Mouse (Mus musculus): Measurements from ENCODE around the gene Hmbs.

Hmbs gene

GRCm38 (mm10) chr9:44336513-44336912 is 7.5 kb downstream of the Hmbs start:
- ChIA-PET POLR2A (interaction anchor here (0.7 to 13.8 kb wide), 40 partner anchors 9 to 205 kb away, joined by 3 to 483 read pairs (median 62); partner anchors contain the start of genes Dpagt1 (in 4 of the 4), C2cd2l (in 3 of the 4), Hmbs (in 3 of the 4) and Abcg4 (in 2 of the 4)), CTCF (interaction anchor here in 1 of 4 experiments (0.6 to 1.2 kb wide), 2 partner anchors 25 to 316 kb away, joined by 3 to 4 read pairs; partner anchors contain the start of gene Vps11)

- POLR2A ChIA-PET = interaction anchor here (0.7 to 13.8 kb wide), 60 partner anchors 9 to 1105 kb away, joined by 3 to 483 read pairs (median 23); partner anchors contain the start of genes C2cd2l (in 4 of the 4), Dpagt1 (in 4 of the 4), Hinfp (in 3 of the 4) and Hmbs (in 3 of the 4)
- CTCF ChIA-PET = interaction anchor here in 2 of 4 experiments (0.7 to 2.3 kb wide), 3 partner anchors 8 to 1404 kb away, joined by 3 to 17 read pairs (median 4); partner anchors contain the start of genes Hmbs (in 1 of the 2) and Vps11 (in 1 of the 2)
Measured at GRCm38 (mm10) chr9:44336093-44336406, 8.0 kb downstream of the Hmbs start.

GRCm38 (mm10) chr9:44335331-44336092 is 8.5 kb downstream of the Hmbs start:
- ChIA-PET POLR2A (interaction anchor here (0.5 to 13.8 kb wide), 133 partner anchors 8 to 1181 kb away, joined by 3 to 483 read pairs (median 7); partner anchors contain the start of genes C2cd2l (in 4 of the 4), Cbl (in 4 of the 4), Dpagt1 (in 4 of the 4) and Hmbs (in 4 of the 4)), CTCF (interaction anchor here in 2 of 4 experiments (0.7 to 2.3 kb wide), 11 partner anchors 9 to 1405 kb away, joined by 3 to 17 read pairs (median 3); partner anchors contain the start of genes Hmbs (in 2 of the 2), Bcl9l (in 1 of the 2), Nlrx1 (in 1 of the 2) and Vps11 (in 1 of the 2))

- POLR2A ChIA-PET = interaction anchor here (0.5 to 13.8 kb wide), 205 partner anchors 8 to 1180 kb away, joined by 3 to 483 read pairs (median 5); partner anchors contain the start of genes C2cd2l (in 4 of the 4), Cbl (in 4 of the 4), Dpagt1 (in 4 of the 4) and Hinfp (in 4 of the 4)
- CTCF ChIA-PET = interaction anchor here (0.5 to 2.3 kb wide), 20 partner anchors 9 to 433 kb away, joined by 3 to 17 read pairs (median 4); partner anchors contain the start of genes Hmbs (in 2 of the 4), Vps11 (in 2 of the 4), Bcl9l (in 1 of the 4) and C2cd2l (in 1 of the 4)
Measured at GRCm38 (mm10) chr9:44334396-44335330, 9.4 kb downstream of the Hmbs start, which contains the start of gene H2afx. Gene H2afx (plus strand): TSS chr9:44334694.

DNA sequence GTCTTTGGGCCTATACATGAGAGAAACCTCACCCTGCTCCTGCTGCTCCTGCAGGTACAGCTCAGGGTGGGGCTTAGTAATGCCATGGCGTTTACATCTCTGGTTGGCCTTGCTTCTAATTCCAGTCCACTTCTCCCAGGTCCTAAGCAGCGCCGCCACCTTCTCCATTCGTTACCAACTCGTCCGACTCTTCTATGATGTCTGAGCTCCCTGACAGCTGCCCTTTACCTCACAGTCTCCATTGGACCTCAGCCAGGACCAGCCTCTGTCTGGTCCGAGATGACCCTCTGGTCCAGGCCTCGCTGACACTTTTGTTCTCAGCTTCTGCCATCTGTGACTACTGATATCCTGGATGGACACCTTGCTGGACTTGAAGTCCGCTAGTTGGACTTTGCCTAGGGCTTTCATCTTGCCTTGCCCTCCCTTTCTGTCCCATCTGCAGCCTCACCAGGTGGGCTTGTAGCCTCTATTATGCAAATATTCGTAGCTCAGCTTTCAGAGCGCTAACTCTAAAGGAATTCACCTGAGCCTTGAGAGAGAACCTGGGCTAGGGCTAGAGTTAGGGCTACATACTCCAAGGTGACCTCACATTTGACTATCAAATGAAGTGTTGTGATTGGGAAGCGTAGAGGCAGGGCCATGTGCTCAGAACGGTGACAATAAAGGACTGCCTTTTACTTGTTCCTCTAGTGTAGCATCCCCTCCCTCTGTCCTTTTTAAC is 10.9 kb downstream of the Hmbs start:
- ChIA-PET POLR2A (interaction anchor here (0.5 to 13.8 kb wide), 66 partner anchors 11 to 743 kb away, joined by 3 to 483 read pairs (median 12); partner anchors contain the start of genes C2cd2l (in 3 of the 4), Dpagt1 (in 3 of the 4), Hinfp (in 3 of the 4) and Hmbs (in 3 of the 4)), CTCF (interaction anchor here in 2 of 4 experiments (0.6 to 2.0 kb wide), 9 partner anchors 9 to 258 kb away, joined by 3 to 10 read pairs (median 3); partner anchors contain the start of genes C2cd2l (in 1 of the 2), Hmbs (in 1 of the 2) and Vps11 (in 1 of the 2))

DNA sequence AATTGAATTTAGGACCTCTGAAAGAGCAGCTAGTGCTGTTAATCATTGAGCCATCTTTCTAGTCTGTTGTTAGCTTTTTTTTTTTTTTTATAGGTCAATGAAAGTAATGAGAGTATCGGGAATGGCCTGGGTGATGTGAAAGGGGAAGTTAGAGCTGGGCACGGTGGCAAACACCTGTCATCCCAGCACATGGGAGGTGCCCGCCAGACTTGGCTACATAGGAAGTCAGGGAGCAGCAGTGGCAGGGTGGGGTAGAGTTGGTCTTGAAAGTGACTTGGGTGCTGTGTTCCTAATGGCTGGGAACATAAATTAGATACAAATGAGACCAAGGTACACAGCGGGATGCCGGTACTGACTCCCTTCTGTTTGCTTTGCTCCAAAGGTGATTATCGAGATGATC is 13.3 kb downstream of the Hmbs start:
- CTCF ChIA-PET = interaction anchor here in 3 of 4 experiments (0.5 to 0.6 kb wide), 5 partner anchors 14 to 1469 kb away, joined by 3 to 5 read pairs (median 3); no protein-coding TSS in a partner anchor

GRCm38 (mm10) chr9:44327926-44328325 is 16.1 kb downstream of the Hmbs start:
- CTCF ChIA-PET = interaction anchor here in 1 of 4 experiments (0.6 kb wide), 1 partner anchor 52 kb away, joined by 4 read pairs; no protein-coding TSS in a partner anchor
- POLR2A ChIA-PET = interaction anchor here in 3 of 4 experiments (0.7 to 16.0 kb wide), 18 partner anchors 7 to 94 kb away, joined by 3 to 483 read pairs (median 16); partner anchors contain the start of genes C2cd2l (in 2 of the 3), Cbl (in 2 of the 3), H2afx (in 2 of the 3) and Hmbs (in 2 of the 3)

More for the DNA sequence above, 13.3 kb downstream of the Hmbs start:
- POLR2A ChIA-PET = interaction anchor here in 3 of 4 experiments (0.6 to 13.8 kb wide), 19 partner anchors 9 to 262 kb away, joined by 3 to 483 read pairs (median 8); partner anchors contain the start of genes C2cd2l (in 3 of the 3), Dpagt1 (in 2 of the 3), Hmbs (in 2 of the 3) and Vps11 (in 2 of the 3)

DNA sequence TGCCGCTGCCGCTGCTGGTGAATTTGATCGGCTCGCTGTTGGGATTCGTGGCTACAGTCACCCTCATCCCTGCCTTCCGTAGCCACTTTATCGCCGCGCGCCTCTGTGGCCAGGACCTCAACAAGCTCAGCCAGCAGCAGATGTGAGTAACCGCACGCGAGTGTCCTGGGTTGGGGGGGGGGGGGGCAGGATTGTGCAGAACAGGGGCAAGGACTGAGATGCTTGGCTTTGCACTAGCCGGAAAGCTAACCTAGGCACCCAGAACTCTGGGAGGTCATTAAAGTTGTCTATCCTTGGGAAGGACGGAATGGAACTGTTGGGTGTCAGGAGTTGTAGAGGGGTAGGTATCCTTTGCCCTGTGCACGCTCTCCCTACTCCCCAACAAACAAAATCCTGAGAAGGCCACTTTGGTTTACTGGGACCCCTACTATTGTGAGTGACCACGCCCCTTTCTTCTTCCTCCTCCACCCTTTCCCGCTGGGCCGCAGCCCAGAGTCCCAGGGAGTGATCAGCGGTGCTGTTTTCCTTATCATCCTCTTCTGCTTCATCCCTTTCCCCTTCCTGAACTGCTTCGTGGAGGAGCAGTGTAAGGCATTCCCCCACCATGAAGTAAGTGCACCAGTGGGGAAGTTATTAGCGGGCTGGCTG is 16.8 kb downstream of the Hmbs start:
- POLR2A ChIA-PET = interaction anchor here (0.5 to 16.0 kb wide), 73 partner anchors 7 to 260 kb away, joined by 3 to 483 read pairs (median 6); partner anchors contain the start of genes H2afx (in 4 of the 4), Cbl (in 3 of the 4), Hinfp (in 3 of the 4) and Hmbs (in 3 of the 4)
- CTCF ChIA-PET = interaction anchor here in 3 of 4 experiments (0.6 to 2.3 kb wide), 11 partner anchors 16 to 258 kb away, joined by 3 to 16 read pairs (median 4); partner anchors contain the start of genes Cbl (in 1 of the 3), Ccdc153 (in 1 of the 3), Hinfp (in 1 of the 3) and Hmbs (in 1 of the 3)

DNA sequence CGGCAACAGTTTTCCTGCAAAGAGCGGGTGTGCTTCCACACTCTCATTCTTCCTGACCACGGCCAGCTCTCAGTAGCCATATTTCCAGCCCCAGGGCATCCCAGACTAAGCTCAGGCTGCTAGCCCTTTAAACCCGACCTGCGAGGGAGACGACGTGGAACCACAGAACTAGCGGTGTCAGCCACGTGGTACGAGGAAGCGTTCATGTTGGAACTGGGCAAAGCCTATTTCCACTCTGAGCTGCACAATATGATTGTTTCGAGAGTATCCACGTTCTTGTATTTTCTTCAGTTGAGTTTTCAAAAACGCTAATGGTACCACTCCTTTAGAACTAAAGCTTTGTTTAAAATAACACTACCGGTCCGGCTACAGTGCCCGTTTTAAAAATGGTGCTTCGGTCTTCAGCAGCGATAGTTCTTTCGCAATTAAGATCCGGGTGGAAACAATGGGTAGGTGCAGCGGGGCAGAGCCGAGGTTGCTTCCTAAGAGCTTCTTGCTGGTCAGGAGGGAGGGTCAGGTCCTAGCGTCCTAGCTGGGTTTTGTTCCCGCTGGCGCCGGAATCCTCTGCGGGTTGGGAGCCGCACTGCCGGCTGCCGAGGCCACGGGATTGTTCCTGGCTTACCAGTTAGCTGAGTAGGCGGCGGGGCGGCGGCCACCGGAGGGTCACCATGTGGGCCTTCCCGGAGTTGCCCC is 17.5 kb downstream of the Hmbs start:
- ChIA-PET POLR2A (interaction anchor here (0.5 to 16.0 kb wide), 85 partner anchors 7 to 441 kb away, joined by 3 to 483 read pairs (median 6); partner anchors contain the start of genes H2afx (in 4 of the 4), Cbl (in 3 of the 4), Hinfp (in 3 of the 4) and Hmbs (in 3 of the 4)), CTCF (interaction anchor here in 3 of 4 experiments (0.6 to 2.3 kb wide), 15 partner anchors 16 to 250 kb away, joined by 3 to 16 read pairs (median 4); partner anchors contain the start of genes Cbl (in 1 of the 3), Ccdc153 (in 1 of the 3), Hinfp (in 1 of the 3) and Hmbs (in 1 of the 3))

- POLR2A ChIA-PET = interaction anchor here (0.6 to 16.0 kb wide), 79 partner anchors 7 to 441 kb away, joined by 3 to 483 read pairs (median 6); partner anchors contain the start of genes H2afx (in 4 of the 4), Cbl (in 3 of the 4), Ccdc84 (in 3 of the 4) and Hinfp (in 3 of the 4)
- CTCF ChIA-PET = interaction anchor here in 2 of 4 experiments (0.7 to 2.3 kb wide), 12 partner anchors 15 to 249 kb away, joined by 3 to 16 read pairs (median 4); partner anchors contain the start of genes Ccdc153 (in 1 of the 2), Hinfp (in 1 of the 2), Hmbs (in 1 of the 2) and Vps11 (in 1 of the 2)
Measured at GRCm38 (mm10) chr9:44325768-44326370, 18.2 kb downstream of the Hmbs start, which contains the start of gene Dpagt1. Gene Dpagt1 (plus strand): TSS chr9:44326019.

GRCm38 (mm10) chr9:44325032-44325767 is 18.8 kb downstream of the Hmbs start:
- POLR2A ChIA-PET = interaction anchor here (0.6 to 16.0 kb wide), 42 partner anchors 9 to 442 kb away, joined by 3 to 483 read pairs (median 9); partner anchors contain the start of genes H2afx (in 4 of the 4), Cbl (in 2 of the 4), Hmbs (in 2 of the 4) and Vps11 (in 2 of the 4)
- CTCF ChIA-PET = interaction anchor here in 3 of 4 experiments (0.7 to 2.3 kb wide), 9 partner anchors 8 to 248 kb away, joined by 3 to 16 read pairs (median 4); partner anchors contain the start of genes Vps11 (in 2 of the 3), Ccdc153 (in 1 of the 3), H2afx (in 1 of the 3) and Hyou1 (in 1 of the 3)

DNA sequence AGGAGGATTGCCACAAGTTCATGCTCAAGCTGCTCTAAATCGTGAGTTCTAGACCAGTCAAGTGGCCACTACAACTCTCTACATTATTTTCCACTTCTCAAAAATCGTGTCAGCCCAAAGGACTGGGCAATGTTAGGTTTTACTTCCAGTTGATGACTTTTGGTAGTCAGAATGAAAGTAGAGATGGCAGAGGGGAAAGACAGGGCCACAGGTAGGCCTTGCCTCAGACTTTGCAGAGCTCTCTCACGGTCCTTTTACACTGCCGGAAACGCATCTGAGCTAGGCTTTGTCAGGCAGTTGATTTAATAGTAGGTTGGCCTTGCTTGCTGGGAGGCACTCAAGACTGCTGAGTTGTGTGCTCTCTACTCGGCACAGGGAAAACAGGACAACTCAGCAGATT is 19.9 kb downstream of the Hmbs start:
- ChIA-PET CTCF (interaction anchor here in 3 of 4 experiments (0.6 to 1.4 kb wide), 5 partner anchors 9 to 372 kb away, joined by 3 to 4 read pairs (median 3); partner anchors contain the start of genes H2afx (in 1 of the 3) and Hyou1 (in 1 of the 3)), POLR2A (interaction anchor here (0.9 to 16.0 kb wide), 11 partner anchors 10 to 90 kb away, joined by 3 to 483 read pairs (median 4); partner anchors contain the start of genes H2afx (in 3 of the 4), Hinfp (in 1 of the 4), Nlrx1 (in 1 of the 4) and Vps11 (in 1 of the 4))

- POLR2A ChIA-PET = interaction anchor here (0.7 to 16.0 kb wide), 11 partner anchors 10 to 89 kb away, joined by 3 to 483 read pairs (median 4); partner anchors contain the start of genes H2afx (in 4 of the 4), Hinfp (in 1 of the 4) and Vps11 (in 1 of the 4)
Measured at GRCm38 (mm10) chr9:44323656-44324055, 20.4 kb downstream of the Hmbs start.

More at GRCm38 (mm10) chr9:44323656-44324055, 20.4 kb downstream of the Hmbs start:
- CTCF ChIA-PET = interaction anchor here in 2 of 4 experiments (0.6 to 1.1 kb wide), 3 partner anchors 10 to 372 kb away, joined by 3 to 4 read pairs (median 4); no protein-coding TSS in a partner anchor
